Mouse (Mus musculus): ENCODE measurements at regions not wholly inside any gene's neighbourhood (a gene's known extent, or its start where the extent isn't known, plus 50 kb on each side); places are given as distances from the start of the nearest gene placed in this dataset.

- Histone ChIP-seq H3K27ac (no peak overlapping the region), H3K4me2 (replicated peaks) (no peak overlapping the region), H3K9ac (no peak overlapping the region), H3K4me3 (replicated peaks; ENCODE audit: low read length) (no peak overlapping the region), H3K9me3 (ENCODE audit: control insufficient read depth, low read length) (no peaks in the 10 kb centered on the region), H3K27me3 (ENCODE audit: control insufficient read depth, insufficient read depth, low read length) (no peaks in the 10 kb centered on the region), H3K36me3 (replicated peaks; ENCODE audit: control insufficient read depth, insufficient read depth) (no peaks in the 10 kb centered on the region), H3K4me1 (replicated peaks; ENCODE audit: control insufficient read depth, insufficient read depth, low read length) (peaks cover 13% of the 10 kb centered on the region)
- no peak for ATAC-seq (ENCODE audit: low FRiP score)
- 85% methylated on average over 5 of the region's 5 CpGs for WGBS
- no peak for DNase-seq (ENCODE audit: low spot score)
These were observed 72.8 kb downstream of the Dyrk2 start for GRCm38 (mm10) chr10:118797256-118797655.

- Histone ChIP-seq H3K4me3 (replicated peaks; ENCODE audit: low read length) (no peak overlapping the region), H3K27me3 (ENCODE audit: control insufficient read depth, insufficient read depth, low read length) (no peaks in the 10 kb centered on the region), H3K27ac (no peak overlapping the region), H3K9ac (no peak overlapping the region), H3K4me2 (replicated peaks) (no peak overlapping the region), H3K36me3 (replicated peaks; ENCODE audit: control insufficient read depth, insufficient read depth) (no peaks in the 10 kb centered on the region), H3K4me1 (replicated peaks; ENCODE audit: control insufficient read depth, insufficient read depth, low read length) (0 out of 2 replicates have a peak, but pooled peaks cover 5% of the 10 kb centered on the region), H3K9me3 (ENCODE audit: control insufficient read depth, low read length) (no peaks in the 10 kb centered on the region)
- DNase-seq (ENCODE audit: low spot score) (no peak), ATAC-seq (ENCODE audit: low FRiP score) (no peak)
- 93% methylated on average over 8 of the region's 8 CpGs for WGBS
These were observed 70.2 kb downstream of the Dyrk2 start for GRCm38 (mm10) chr10:118799767-118800166.

GRCm38 (mm10) chr10:118803922-118804557, 66.0 kb downstream of the Dyrk2 start:
- no peak overlapping the region for H3K4me3 ChIP-seq (replicated peaks; ENCODE audit: low read length)
- H3K27me3 ChIP-seq (ENCODE audit: control insufficient read depth, insufficient read depth, low read length) = no peaks in the 10 kb centered on the region
- H3K27ac ChIP-seq = no peak overlapping the region
- no peaks in the 10 kb centered on the region for H3K36me3 ChIP-seq (replicated peaks; ENCODE audit: control insufficient read depth, insufficient read depth)
- no peak overlapping the region for H3K4me2 ChIP-seq (replicated peaks)
- ATAC-seq (ENCODE audit: low FRiP score) (no peak), DNase-seq (ENCODE audit: low spot score) (no peak)
- WGBS = 88% methylated on average over 20 of the region's 20 CpGs
- H3K4me1 ChIP-seq (replicated peaks; ENCODE audit: control insufficient read depth, insufficient read depth, low read length) = no peaks in the 10 kb centered on the region
- no peak overlapping the region for H3K9ac ChIP-seq
- H3K9me3 ChIP-seq (ENCODE audit: control insufficient read depth, low read length) = no peaks in the 10 kb centered on the region

- H3K4me2 ChIP-seq (replicated peaks) = no peak overlapping the region
- H3K4me1 ChIP-seq (replicated peaks; ENCODE audit: control insufficient read depth, insufficient read depth, low read length) = no peaks in the 10 kb centered on the region
- H3K9me3 ChIP-seq (ENCODE audit: control insufficient read depth, low read length) = no peaks in the 10 kb centered on the region
- DNase-seq (ENCODE audit: low spot score) = no peak
- H3K9ac ChIP-seq = no peak overlapping the region
- 62% methylated on average over 5 of the region's 5 CpGs for WGBS
- ATAC-seq (ENCODE audit: low FRiP score) = no peak
- no peak overlapping the region for H3K4me3 ChIP-seq (replicated peaks; ENCODE audit: low read length)
- H3K27ac ChIP-seq = no peak overlapping the region
- no peaks in the 10 kb centered on the region for H3K36me3 ChIP-seq (replicated peaks; ENCODE audit: control insufficient read depth, insufficient read depth)
- H3K27me3 ChIP-seq (ENCODE audit: control insufficient read depth, insufficient read depth, low read length) = no peaks in the 10 kb centered on the region
These were observed 65.4 kb downstream of the Dyrk2 start for GRCm38 (mm10) chr10:118804574-118804973.

All from hindbrain, embryonic 14.5 days (tissue).